Mouse (Mus musculus): ENCODE results near the gene Gse1. TPM values are rescaled to one million over a fixed set of nuclear protein-coding genes. Genes with fewer than 3 reads are reported as not detected.

The Gse1 gene
- total and polyA plus RNA-seq, 3 experiments: 12.1 to 24.3 (median 21.0) TPM

- no peak overlapping the region for H3K4me3 ChIP-seq
- H3K27ac ChIP-seq: no peak overlapping the region
- no peaks in the 10 kb centered on the region for H3K27me3 ChIP-seq (ENCODE audit: control insufficient read depth, insufficient read depth, low read length)
- DNase-seq: no peak
- TF ChIP-seq EP300 (IDR thresholded peaks at IDR 0.05; ENCODE audit: insufficient read depth, low read depth, low read length) (no peak), POLR2A (IDR thresholded peaks at IDR 0.05; ENCODE audit: insufficient read depth, low read depth, low read length) (no peak), CTCF (IDR thresholded peaks at IDR 0.05) (no peak)
- 49% methylated on average over 10 of the region's 10 CpGs for WGBS
- H3K9ac ChIP-seq (ENCODE audit: low read depth, low read length): no peak overlapping the region
- intact Hi-C loops (cut with DNase I): no loop called here
- no peaks in the 10 kb centered on the region for H3K4me1 ChIP-seq (ENCODE audit: control insufficient read depth, insufficient read depth, low read length)
- no peaks in the 10 kb centered on the region for H3K36me3 ChIP-seq (ENCODE audit: control insufficient read depth, insufficient read depth, low read length)
- H3K79me2 ChIP-seq (replicated peaks; ENCODE audit: control insufficient read depth, insufficient read depth, low read length): no peaks in the 10 kb centered on the region
Observed at GRCm38 (mm10) chr8:120591587-120592292, 363.5 kb downstream of the Gse1 start.

- Histone ChIP-seq H3K27ac (no peak overlapping the region), H3K79me2 (replicated peaks; ENCODE audit: control insufficient read depth, insufficient read depth, low read length) (no peaks in the 10 kb centered on the region), H3K27me3 (ENCODE audit: control insufficient read depth, insufficient read depth, low read length) (no peaks in the 10 kb centered on the region), H3K4me3 (no peak overlapping the region), H3K36me3 (ENCODE audit: control insufficient read depth, insufficient read depth, low read length) (no peaks in the 10 kb centered on the region), H3K4me1 (ENCODE audit: control insufficient read depth, insufficient read depth, low read length) (no peaks in the 10 kb centered on the region), H3K9ac (ENCODE audit: low read depth, low read length) (no peak overlapping the region)
- intact Hi-C loops (cut with DNase I): no loop called here
- WGBS: 86% methylated on average over 5 of the region's 5 CpGs
- DNase-seq: no peak
- TF ChIP-seq CTCF (IDR thresholded peaks at IDR 0.05) (peak; percentile 69), POLR2A (IDR thresholded peaks at IDR 0.05; ENCODE audit: insufficient read depth, low read depth, low read length) (no peak)
Observed at GRCm38 (mm10) chr8:120594571-120594970, 366.3 kb downstream of the Gse1 start.

GRCm38 (mm10) chr8:120595963-120596362 lies 367.7 kb downstream of the Gse1 start:
- TF ChIP-seq EP300 (IDR thresholded peaks at IDR 0.05; ENCODE audit: insufficient read depth, low read depth, low read length) (0 out of 2 replicates have a peak, but pooled peaks have one; percentile 48), POLR2A (IDR thresholded peaks at IDR 0.05; ENCODE audit: insufficient read depth, low read depth, low read length) (no peak)
- Histone ChIP-seq H3K36me3 (ENCODE audit: control insufficient read depth, insufficient read depth, low read length) (no peaks in the 10 kb centered on the region), H3K4me1 (ENCODE audit: control insufficient read depth, insufficient read depth, low read length) (no peaks in the 10 kb centered on the region), H3K27me3 (ENCODE audit: control insufficient read depth, insufficient read depth, low read length) (no peaks in the 10 kb centered on the region), H3K4me3 (no peak overlapping the region), H3K27ac (no peak overlapping the region), H3K9ac (ENCODE audit: low read depth, low read length) (no peak overlapping the region), H3K79me2 (replicated peaks; ENCODE audit: control insufficient read depth, insufficient read depth, low read length) (no peaks in the 10 kb centered on the region)
- 14% methylated on average over 5 of the region's 5 CpGs for WGBS
- intact Hi-C loops (cut with DNase I): loop anchor here (5.0 kb wide), 3 partner anchors 294 to 419 kb away; partner anchors contain the start of gene Fam92b
- DNase-seq: peak; percentile 46 to 60

GRCm38 (mm10) chr8:120598579-120598978 lies 370.3 kb downstream of the Gse1 start:
- TF ChIP-seq POLR2A (IDR thresholded peaks at IDR 0.05; ENCODE audit: insufficient read depth, low read depth, low read length) (no peak), EP300 (IDR thresholded peaks at IDR 0.05; ENCODE audit: insufficient read depth, low read depth, low read length) (no peak), CTCF (IDR thresholded peaks at IDR 0.05) (no peak)
- Histone ChIP-seq H3K27ac (no peak overlapping the region), H3K4me1 (ENCODE audit: control insufficient read depth, insufficient read depth, low read length) (no peaks in the 10 kb centered on the region), H3K27me3 (ENCODE audit: control insufficient read depth, insufficient read depth, low read length) (no peaks in the 10 kb centered on the region), H3K36me3 (ENCODE audit: control insufficient read depth, insufficient read depth, low read length) (no peaks in the 10 kb centered on the region), H3K79me2 (replicated peaks; ENCODE audit: control insufficient read depth, insufficient read depth, low read length) (no peaks in the 10 kb centered on the region), H3K9ac (ENCODE audit: low read depth, low read length) (no peak overlapping the region), H3K4me3 (no peak overlapping the region)
- intact Hi-C loops (cut with DNase I): loop anchor here (5.0 kb wide), 3 partner anchors 296 to 421 kb away; partner anchors contain the start of gene Fam92b
- WGBS: 47% methylated on average over 24 of the region's 24 CpGs
- peak in 1 of 2 experiments; percentile 29 for DNase-seq

GRCm38 (mm10) chr8:120599504-120599903 lies 371.2 kb downstream of the Gse1 start:
- H3K9ac ChIP-seq (ENCODE audit: low read depth, low read length): no peak overlapping the region
- H3K27me3 ChIP-seq (ENCODE audit: control insufficient read depth, insufficient read depth, low read length): no peaks in the 10 kb centered on the region
- H3K36me3 ChIP-seq (ENCODE audit: control insufficient read depth, insufficient read depth, low read length): no peaks in the 10 kb centered on the region
- intact Hi-C loops (cut with DNase I): loop anchor here (5.0 kb wide), 3 partner anchors 297 to 422 kb away; partner anchors contain the start of gene Fam92b
- H3K4me1 ChIP-seq (ENCODE audit: control insufficient read depth, insufficient read depth, low read length): no peaks in the 10 kb centered on the region
- no peaks in the 10 kb centered on the region for H3K79me2 ChIP-seq (replicated peaks; ENCODE audit: control insufficient read depth, insufficient read depth, low read length)
- DNase-seq: peak; percentile 82 to 88
- TF ChIP-seq CTCF (IDR thresholded peaks at IDR 0.05) (peak; percentile 86), EP300 (IDR thresholded peaks at IDR 0.05; ENCODE audit: insufficient read depth, low read depth, low read length) (0 out of 2 replicates have a peak, but pooled peaks have one; percentile 20), POLR2A (IDR thresholded peaks at IDR 0.05; ENCODE audit: insufficient read depth, low read depth, low read length) (no peak)
- 41% methylated on average over 7 of the region's 7 CpGs for WGBS
- H3K4me3 ChIP-seq: no peak overlapping the region
- H3K27ac ChIP-seq: no peak overlapping the region

GRCm38 (mm10) chr8:120602672-120603071 lies 374.4 kb downstream of the Gse1 start:
- no peak for DNase-seq
- H3K27ac ChIP-seq: no peak overlapping the region
- intact Hi-C loops (cut with DNase I): no loop called here
- no peak overlapping the region for H3K4me3 ChIP-seq
- no peak overlapping the region for H3K9ac ChIP-seq (ENCODE audit: low read depth, low read length)
- TF ChIP-seq EP300 (IDR thresholded peaks at IDR 0.05; ENCODE audit: insufficient read depth, low read depth, low read length) (no peak), POLR2A (IDR thresholded peaks at IDR 0.05; ENCODE audit: insufficient read depth, low read depth, low read length) (no peak), CTCF (IDR thresholded peaks at IDR 0.05) (no peak)
- no peaks in the 10 kb centered on the region for H3K4me1 ChIP-seq (ENCODE audit: control insufficient read depth, insufficient read depth, low read length)
- no peaks in the 10 kb centered on the region for H3K79me2 ChIP-seq (replicated peaks; ENCODE audit: control insufficient read depth, insufficient read depth, low read length)
- 72% methylated on average over 6 of the region's 6 CpGs for WGBS
- no peaks in the 10 kb centered on the region for H3K36me3 ChIP-seq (ENCODE audit: control insufficient read depth, insufficient read depth, low read length)
- no peaks in the 10 kb centered on the region for H3K27me3 ChIP-seq (ENCODE audit: control insufficient read depth, insufficient read depth, low read length)

All from heart, adult 2 months (tissue).